Mouse (Mus musculus): ENCODE results near the gene Lasp1.
"Not testable (repeated sequence)": the region's sequence is repeated elsewhere in the genome, so short reads cannot be mapped to it uniquely, and the experiment has no call there.

Gene Lasp1

GRCm38 (mm10) chr11:97829365-97829764 lies 30.6 kb downstream of the Lasp1 start:
- DNase-seq (ENCODE audit: low spot score in 2 of 2): no peak

DNA sequence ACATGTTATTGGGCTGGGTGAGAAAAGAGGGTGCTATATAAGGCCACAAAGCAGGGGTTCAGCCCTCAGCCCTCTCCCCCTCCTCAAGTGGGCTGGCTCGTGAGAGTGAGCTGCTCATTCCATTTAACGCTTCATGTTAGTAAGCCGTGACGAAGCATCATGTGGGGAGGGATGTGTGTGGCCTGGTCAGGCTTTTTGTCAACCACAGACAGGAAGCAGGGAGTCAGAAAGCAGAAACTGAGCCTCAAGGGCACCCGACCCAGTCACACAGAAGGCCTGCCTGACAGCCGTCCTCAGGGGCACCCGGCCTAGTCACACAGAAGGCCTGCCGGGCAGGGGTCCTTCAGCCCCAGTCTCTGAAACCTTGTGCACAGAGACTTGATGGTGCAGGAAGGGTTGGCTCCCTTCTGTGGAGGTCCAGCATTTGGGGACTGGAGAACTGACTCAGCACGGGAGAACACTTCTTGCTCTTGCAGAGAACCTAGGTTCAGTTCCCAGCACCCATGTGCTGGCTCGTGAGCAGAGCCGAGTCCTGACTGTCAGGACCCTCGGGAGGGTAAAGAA lies 31.2 kb downstream of the Lasp1 start:
- DNase-seq (ENCODE audit: low spot score in 2 of 2): no peak

- no peak for DNase-seq (ENCODE audit: low spot score in 2 of 2)
Observed at GRCm38 (mm10) chr11:97830501-97830900, 31.7 kb downstream of the Lasp1 start.

GRCm38 (mm10) chr11:97832001-97832400 lies 33.2 kb downstream of the Lasp1 start:
- DNase-seq (ENCODE audit: low spot score in 2 of 2): no peak

DNA sequence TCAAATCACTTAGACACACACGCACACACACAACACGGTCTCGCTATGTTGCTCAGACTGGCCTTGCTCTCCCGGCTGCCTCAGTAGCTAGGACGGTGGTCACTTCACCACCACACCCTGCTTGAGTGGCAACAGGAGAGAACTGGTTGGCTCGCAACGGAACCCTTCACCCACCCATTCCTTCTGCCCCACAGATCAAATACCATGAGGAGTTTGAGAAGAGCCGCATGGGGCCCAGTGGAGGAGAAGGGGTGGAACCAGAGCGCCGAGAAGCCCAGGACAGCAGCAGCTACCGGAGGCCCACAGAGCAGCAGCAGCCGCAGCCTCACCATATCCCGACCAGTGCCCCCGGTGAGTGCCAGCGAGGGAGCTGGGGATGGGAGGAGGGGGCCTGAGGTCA lies 34.6 kb downstream of the Lasp1 start:
- no peak for DNase-seq (ENCODE audit: low spot score in 2 of 2)

DNA sequence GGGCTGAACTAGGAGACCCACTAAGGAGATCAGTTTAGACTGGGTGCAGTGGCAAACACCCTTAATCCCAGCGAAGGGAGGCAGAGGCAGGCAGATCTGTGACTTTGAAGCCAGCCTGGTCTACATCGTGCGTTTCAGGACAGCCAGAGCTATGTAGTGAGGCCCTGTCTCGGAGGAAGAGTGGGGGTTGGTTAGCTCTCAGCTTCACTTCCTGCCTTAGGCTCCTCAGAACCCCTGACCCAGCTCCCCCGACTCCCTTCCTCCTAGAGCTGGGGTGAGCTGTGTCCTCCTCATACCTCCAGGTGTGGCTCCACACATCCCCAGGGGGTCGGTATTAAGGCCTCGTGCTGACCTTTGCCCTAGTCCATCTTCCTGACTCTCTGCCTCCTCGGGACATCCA lies 37.7 kb downstream of the Lasp1 start:
- DNase-seq (ENCODE audit: low spot score in 2 of 2): no peak

DNA sequence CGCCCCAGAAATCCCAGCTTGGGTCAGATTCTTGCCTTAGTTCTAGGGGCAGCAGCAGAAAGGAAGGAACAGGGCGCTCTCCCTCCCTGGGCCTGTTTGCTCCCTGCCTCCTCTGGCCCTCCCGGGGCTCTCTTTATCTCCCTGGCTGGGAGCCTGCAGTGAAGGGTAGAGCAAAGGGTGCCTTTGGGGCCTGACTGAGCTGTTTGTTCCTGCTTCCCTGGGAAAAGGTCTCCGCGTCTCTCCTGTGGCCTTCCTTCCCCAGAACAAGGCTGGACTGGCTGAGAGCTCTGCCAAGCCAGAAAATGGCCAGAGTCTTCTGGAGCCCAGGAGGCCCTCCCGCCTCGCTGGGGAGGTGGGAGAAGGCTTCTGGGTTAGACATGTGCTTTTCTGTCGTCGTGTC lies 38.3 kb downstream of the Lasp1 start:
- not testable (repeated sequence) for DNase-seq (ENCODE audit: low spot score in 2 of 2)

GRCm38 (mm10) chr11:97837641-97838149 lies 38.9 kb downstream of the Lasp1 start:
- DNase-seq (ENCODE audit: low spot score in 2 of 2): no peak

- DNase-seq (ENCODE audit: low spot score in 2 of 2): no peak
Observed at GRCm38 (mm10) chr11:97838779-97839440, 40.1 kb downstream of the Lasp1 start.

GRCm38 (mm10) chr11:97839441-97840134 lies 40.8 kb downstream of the Lasp1 start:
- DNase-seq (ENCODE audit: low spot score in 2 of 2): no peak

GRCm38 (mm10) chr11:97840135-97840490 lies 41.3 kb downstream of the Lasp1 start:
- DNase-seq (ENCODE audit: low spot score in 2 of 2): peak in 1 of 2 experiments; percentile 4

- DNase-seq (ENCODE audit: low spot score in 2 of 2): no peak
Observed at GRCm38 (mm10) chr11:97840539-97840954, 41.7 kb downstream of the Lasp1 start, which contains the start of gene B230217C12Rik. TSS of gene B230217C12Rik (plus strand) at chr11:97840780.

DNA sequence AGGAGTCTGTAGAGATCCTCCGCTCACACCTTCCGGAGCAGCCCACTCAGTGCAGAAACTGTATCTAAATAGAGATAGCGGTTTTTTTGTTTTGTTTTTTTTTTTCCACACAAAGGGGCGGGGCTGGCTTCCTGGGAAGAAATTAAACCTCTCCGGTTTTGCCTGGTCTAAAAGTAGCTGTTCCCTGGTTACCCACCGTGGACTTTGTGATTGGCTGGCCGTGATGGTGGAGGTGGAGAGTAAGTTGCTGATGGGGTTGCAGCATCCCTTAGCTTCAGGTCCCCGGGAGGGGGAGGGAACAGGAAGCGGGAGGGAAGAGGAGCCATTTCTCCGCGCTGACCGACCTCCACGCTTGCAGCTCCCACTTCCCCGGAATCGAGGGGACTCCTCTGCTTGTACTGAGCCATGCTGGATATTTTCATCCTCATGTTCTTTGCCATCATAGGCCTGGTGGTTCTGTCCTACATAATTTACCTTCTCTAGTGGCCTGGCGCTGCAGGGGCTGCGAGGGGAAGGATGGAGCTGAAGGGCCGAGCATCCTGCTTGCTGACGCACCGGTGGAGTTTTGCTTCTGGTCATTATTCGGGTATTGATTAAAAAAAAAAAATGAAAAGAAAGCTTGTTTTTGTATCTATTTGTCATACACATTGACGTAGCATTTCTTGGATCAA lies 42.3 kb downstream of the Lasp1 start:
- DNase-seq (ENCODE audit: low spot score in 2 of 2): peak; percentile 74 to 85

- no peak for DNase-seq (ENCODE audit: low spot score in 2 of 2)
Observed at GRCm38 (mm10) chr11:97842001-97842400, 43.2 kb downstream of the Lasp1 start.

GRCm38 (mm10) chr11:97850367-97850766 lies 51.6 kb downstream of the Lasp1 start:
- no peak for DNase-seq (ENCODE audit: low spot score in 2 of 2)

DNA sequence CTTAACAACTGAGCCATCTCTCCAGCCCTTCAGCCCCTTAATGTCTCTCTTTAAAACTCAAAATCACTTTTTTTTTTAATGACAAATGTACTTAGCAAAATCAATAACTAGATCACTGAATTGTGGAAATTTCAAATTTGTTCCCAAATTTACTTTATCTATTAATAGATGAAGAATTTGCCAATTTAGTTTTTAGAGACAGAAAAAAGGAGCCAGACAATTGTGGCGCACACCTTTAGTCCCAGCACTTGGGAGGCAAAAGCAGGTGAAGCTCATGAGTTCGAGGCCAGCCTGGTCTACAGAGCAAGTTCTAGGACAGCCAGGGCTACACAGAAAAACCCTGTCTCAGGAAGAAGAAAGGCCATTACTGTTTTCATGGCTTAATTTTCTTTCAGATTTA lies 52.8 kb downstream of the Lasp1 start:
- no peak for DNase-seq (ENCODE audit: low spot score in 2 of 2)

DNA sequence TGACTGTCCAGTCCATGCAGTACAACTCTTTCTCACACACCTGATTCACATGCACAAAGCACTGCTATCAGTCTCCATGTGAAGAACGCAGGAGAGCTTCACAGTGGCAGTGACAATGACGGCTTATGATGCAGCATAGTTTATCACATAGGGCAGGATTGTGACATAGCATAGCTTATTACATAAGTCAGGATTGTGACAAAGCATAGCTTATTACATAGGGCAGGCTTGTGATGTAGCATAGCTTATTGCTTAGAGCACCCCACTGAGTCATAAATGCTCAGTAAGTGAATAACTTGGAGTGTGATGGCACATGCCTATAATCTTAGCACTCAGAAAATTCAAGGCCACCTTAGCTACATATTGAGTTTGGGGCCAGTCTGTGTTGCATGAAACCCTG lies 56.7 kb downstream of the Lasp1 start:
- DNase-seq (ENCODE audit: low spot score in 2 of 2): no peak

- DNase-seq (ENCODE audit: low spot score in 2 of 2): no peak
Observed at GRCm38 (mm10) chr11:97862148-97862547, 63.3 kb downstream of the Lasp1 start.

DNA sequence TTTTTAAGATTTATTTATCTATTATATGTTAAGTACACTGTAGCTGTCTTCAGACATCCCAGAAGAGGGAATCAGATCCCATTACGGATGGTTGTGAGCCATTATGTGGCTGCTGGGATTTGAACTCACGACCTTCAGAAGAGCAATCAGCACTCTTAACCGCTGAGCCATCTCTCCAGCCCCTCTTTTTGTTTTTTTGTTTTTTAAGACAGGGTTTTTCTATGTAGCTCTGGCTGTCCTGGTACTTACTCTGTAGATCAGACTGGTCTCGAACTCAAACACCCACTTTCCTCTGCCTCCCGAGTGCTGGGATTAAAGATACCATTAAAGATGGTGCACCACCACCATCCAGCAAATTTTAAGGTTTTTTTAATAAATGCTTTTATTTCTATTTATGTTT lies 66.6 kb downstream of the Lasp1 start:
- DNase-seq (ENCODE audit: low spot score in 2 of 2): no peak

GRCm38 (mm10) chr11:97866091-97866888 lies 67.5 kb downstream of the Lasp1 start:
- DNase-seq (ENCODE audit: low spot score in 2 of 2): no peak

GRCm38 (mm10) chr11:97867591-97867990 lies 68.8 kb downstream of the Lasp1 start:
- DNase-seq (ENCODE audit: low spot score in 2 of 2): no peak

DNA sequence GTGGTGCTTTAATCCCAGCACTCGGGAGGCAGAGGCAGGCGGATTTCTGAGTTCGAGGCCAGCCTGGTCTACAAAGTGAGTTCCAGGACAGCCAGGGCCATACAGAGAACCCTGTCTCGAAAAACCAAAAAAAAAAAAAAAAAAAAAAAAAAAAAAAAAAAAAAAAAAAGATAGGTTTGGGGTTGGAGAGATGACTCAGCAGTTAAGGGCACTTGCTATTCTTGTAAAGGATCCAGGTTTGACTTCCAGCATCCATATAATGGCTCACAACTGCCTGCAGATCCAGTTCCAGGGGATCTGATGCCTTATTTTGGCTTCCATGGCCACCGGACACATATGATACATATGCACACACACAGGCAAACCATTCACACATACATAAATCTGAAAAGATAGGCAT lies 73.6 kb downstream of the Lasp1 start:
- DNase-seq (ENCODE audit: low spot score in 2 of 2): not testable (repeated sequence)

Data from frontal cortex, postnatal 25 days (tissue).